Mouse (Mus musculus) liver, postnatal 0 days (tissue): Measurements from ENCODE around the gene Ankrd44.

Experiments used
- CTCF ChIP-seq: sonication (generic); IDR thresholded peaks from 2 replicates; pipeline ENCODE4 v1.5.1; 2016; ENCODE audit warnings: antibody characterized with exemption, low read depth
- EP300 ChIP-seq: IDR thresholded peaks from 2 replicates; pipeline ENCODE4 v1.6.1; 2016; ENCODE audit warnings: antibody characterized with exemption, low read depth, mild to moderate bottlenecking

- no peak for TF ChIP-seq CTCF
- TF ChIP-seq EP300, result no peak
Observed at GRCm38 (mm10) chr1:54771471-54771870, 154.7 kb downstream of the Ankrd44 start.
